Mouse (Mus musculus) ZHBTc4 (cell line): ENCODE measurements at regions not wholly inside any gene's neighbourhood (a gene's known extent, or its start where the extent isn't known, plus 50 kb on each side); places are given as distances from the start of the nearest gene placed in this dataset.

Experiments
- DNase-seq: peaks from one replicate; pipeline ENCODE4 v3.0.0-alpha.2; 2011; ENCODE audit warnings: low read depth, low spot score

- DNase-seq: no peak
These were observed 573.7 kb downstream of the Ccdc171 start for GRCm38 (mm10) chr4:84099071-84099470.

- DNase-seq: no peak
These were observed 573.2 kb downstream of the Bnc2 start for GRCm38 (mm10) chr4:84101923-84102322.

DNA sequence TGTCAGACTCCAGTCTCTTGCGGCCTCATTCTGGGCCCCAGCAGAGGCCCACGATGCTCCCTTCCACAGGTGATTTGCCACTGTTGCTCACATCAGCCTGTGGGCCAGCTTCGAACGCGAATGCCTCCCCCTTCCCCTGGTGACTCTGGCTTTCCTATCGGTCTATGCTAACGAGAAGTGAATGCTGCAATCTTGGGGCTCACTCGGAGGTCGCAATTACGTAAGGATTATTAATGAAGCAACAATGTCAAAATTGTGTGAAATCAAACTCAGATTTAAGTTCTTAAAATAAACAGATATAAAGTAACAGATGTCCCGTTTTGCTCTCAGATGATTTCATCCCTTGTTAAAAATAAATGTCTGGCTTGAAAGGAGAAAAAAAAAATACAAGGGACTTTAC lies 572.3 kb downstream of the Bnc2 start:
- no peak for DNase-seq

DNA sequence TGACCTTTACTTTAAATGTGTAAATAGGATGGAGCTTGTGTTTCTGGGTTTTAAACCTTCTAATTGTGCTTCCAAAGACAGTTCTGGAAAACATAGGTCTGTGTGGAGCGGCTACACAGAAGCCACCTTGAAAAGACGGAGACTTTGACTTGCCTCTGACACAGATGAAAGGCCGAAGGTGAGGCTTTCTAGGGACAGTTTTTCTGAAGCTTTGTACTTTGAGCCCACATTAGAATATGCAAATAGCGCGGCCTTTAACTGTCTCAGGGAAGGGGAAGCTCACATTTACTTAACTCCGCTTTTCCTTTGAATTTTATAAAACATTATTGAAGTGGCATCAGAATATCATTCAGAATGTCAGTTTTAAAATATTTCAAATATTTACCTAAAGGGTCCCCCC lies 566.5 kb downstream of the Bnc2 start:
- peak; percentile 44 for DNase-seq

GRCm38 (mm10) chr4:84109771-84110503 lies 565.1 kb downstream of the Bnc2 start:
- DNase-seq: peak; percentile 40

DNA sequence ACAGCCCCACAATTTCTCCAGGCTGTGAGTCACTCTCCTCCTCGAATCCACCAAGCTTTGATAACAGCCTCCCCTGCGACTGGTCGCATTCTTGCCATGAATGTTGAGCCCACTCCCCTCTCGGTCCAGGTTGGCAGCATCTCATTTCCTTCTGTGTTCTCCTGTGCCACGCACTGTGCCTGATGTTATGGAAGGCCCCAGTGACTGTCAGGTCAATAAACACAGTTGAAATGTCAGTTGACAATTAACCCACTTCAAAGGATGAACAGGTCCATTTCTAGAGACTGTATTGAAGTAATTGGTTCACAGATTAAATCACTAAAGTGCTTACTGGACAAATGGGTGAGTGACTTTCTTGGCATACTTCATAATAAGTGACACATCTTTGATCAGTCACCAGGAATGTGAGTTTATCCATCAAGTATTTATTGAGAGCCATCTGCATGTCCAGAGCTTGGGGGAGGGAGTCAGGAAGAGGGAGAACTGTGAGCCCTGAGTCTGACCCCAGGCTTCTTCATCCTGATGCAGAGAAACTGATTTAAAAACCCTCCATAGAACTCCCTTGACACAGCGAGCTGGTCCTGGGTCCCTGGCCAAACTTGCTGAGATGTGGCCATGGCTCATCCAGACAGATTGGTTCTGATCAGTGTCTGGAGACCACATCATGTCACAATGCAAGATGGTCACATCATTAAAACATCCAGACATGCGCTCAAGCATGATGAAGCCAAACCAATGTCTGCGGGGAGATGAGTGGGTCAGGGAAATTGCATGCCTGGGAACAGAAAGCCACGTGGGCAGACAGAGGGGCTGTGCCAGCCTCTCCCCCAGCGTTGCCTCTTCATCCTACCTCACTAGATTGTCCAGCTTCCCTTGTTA lies 560.7 kb downstream of the Bnc2 start:
- peak; percentile 15 for DNase-seq

GRCm38 (mm10) chr4:84118284-84118919 lies 556.7 kb downstream of the Bnc2 start:
- DNase-seq: no peak

- no peak for DNase-seq
These were observed 555.5 kb downstream of the Bnc2 start for GRCm38 (mm10) chr4:84119616-84120015.

- DNase-seq: no peak
These were observed 554.7 kb downstream of the Bnc2 start for GRCm38 (mm10) chr4:84120330-84120729.

- DNase-seq: no peak
These were observed 553.6 kb downstream of the Bnc2 start for GRCm38 (mm10) chr4:84121442-84121841.

GRCm38 (mm10) chr4:84126400-84126799 lies 548.7 kb downstream of the Bnc2 start:
- no peak for DNase-seq

- DNase-seq: no peak
These were observed 547.7 kb downstream of the Bnc2 start for GRCm38 (mm10) chr4:84127380-84127779.

GRCm38 (mm10) chr4:84130840-84131547 lies 544.1 kb downstream of the Bnc2 start:
- DNase-seq: no peak

GRCm38 (mm10) chr4:84135740-84136139 lies 539.3 kb downstream of the Bnc2 start:
- DNase-seq: no peak

DNA sequence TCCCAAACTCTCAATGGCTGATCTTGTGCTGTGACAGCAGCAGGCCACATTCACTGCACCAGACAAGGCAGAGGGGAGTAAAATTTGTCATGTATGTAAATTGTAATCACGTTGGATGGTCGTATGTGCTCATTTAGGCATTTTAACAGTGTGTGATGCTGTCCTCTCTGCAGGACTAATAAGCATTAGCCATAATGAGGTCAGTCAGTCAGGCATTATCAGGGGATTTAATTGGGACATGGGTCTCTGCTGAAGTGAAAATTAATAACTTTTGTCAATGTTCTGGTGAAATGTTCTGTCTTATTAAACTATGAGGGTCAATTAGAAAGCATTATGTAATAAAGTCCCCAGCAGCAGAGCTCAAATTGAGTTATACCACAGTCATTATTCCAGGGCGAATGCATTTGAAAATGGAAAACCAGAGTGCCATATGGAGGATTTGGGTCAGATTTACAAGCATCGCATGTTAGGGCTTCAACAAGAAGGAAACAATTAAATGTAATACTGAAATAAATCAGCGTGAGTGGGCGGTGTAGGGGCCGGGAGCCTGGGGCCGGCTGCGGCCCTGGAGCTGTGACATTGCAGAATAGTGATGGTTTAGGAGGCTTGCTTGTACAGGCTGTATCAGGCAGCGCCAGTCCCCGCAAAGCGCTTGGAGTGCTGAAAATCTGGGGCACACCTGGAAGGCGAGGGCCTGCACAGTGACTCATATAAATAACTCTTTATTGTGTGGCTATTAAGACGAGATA lies 537.7 kb downstream of the Bnc2 start:
- no peak for DNase-seq

DNA sequence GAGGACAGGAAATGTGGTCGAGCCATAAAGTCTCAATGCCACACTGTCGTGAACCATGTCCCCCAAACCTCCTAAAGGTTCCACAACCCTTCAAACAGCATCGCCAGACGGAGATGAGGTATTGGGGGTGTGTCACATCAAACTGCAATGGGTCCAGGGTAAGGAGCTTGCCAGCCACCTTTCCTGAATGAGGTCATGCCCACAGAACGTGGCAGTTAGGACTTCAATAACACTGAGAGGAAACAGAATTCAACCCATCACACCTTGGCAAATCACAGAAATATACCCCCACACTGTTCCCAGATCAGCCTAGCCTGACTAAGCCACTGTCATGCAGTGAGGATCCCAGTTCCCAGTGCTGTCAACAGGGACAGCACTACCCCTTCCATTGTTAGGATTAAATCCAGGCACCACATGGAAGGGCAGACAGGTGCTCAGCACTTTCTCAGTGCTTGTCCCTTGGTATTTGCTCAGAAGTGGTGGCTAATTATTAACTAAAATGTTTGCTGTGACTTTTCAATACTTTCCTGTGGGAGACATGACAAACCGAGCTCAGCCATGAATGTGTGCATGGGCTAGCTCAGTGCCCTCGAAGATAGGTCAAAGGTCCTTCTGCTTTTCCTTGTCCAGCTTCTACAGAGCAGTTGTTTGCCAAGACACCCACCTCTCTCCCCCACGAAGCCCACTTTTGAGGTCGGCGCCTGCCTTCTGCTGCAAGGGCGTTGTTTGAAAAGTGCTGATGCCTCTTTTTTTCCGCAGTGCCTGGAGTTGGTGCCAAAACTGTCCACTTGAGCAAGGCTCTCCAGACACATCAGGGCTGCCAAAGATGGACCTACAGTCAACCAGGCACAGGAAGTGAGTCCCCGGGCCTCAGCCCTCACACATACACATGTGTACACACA lies 525.7 kb downstream of the Bnc2 start:
- no peak for DNase-seq

GRCm38 (mm10) chr4:84150698-84151097 lies 524.4 kb downstream of the Bnc2 start:
- no peak for DNase-seq

- DNase-seq: no peak
These were observed 523.8 kb downstream of the Bnc2 start for GRCm38 (mm10) chr4:84151247-84151646.

- no peak for DNase-seq
These were observed 523.1 kb downstream of the Bnc2 start for GRCm38 (mm10) chr4:84151971-84152450.

GRCm38 (mm10) chr4:84153571-84153970 lies 521.5 kb downstream of the Bnc2 start:
- DNase-seq: no peak
